Mouse (Mus musculus) 3T3-L1 (cell line): ENCODE results near the gene Tas2r129.
"Not testable (repeated sequence)": the region's sequence is repeated elsewhere in the genome, so short reads cannot be mapped to it uniquely, and the experiment has no call there.

Source experiments
- DNase-seq: peaks from one replicate; pipeline ENCODE4 v3.0.0-alpha.2; 2015; ENCODE audit warnings: low read depth, low spot score

Tas2r129 gene

GRCm38 (mm10) chr6:132950802-132951201 lies at the start of gene Tas2r129:
TSS of gene Tas2r129 (plus strand) at chr6:132951102.
- DNase-seq = no peak

- no peak for DNase-seq
Measured at GRCm38 (mm10) chr6:132909351-132909750, 41.6 kb upstream of the Tas2r129 start, which contains the start of gene Tas2r125. TSS of gene Tas2r125 (plus strand) at chr6:132909651.

GRCm38 (mm10) chr6:132941376-132941775 lies 9.5 kb upstream of the Tas2r129 start:
- not testable (repeated sequence) for DNase-seq

- no peak for DNase-seq
Measured at GRCm38 (mm10) chr6:132957819-132958218, 6.9 kb downstream of the Tas2r129 start, which contains the start of gene Tas2r131. TSS of gene Tas2r131 (minus strand) at chr6:132957919.

- no peak for DNase-seq
Measured at GRCm38 (mm10) chr6:132980865-132981264, 30.0 kb downstream of the Tas2r129 start, which contains the start of gene Tas2r109. TSS of gene Tas2r109 (minus strand) at chr6:132980965.
